Mouse (Mus musculus) gastrocnemius, adult 18-20 months (tissue): ENCODE data around the gene Ccdc187. TPM values are rescaled to one million over a fixed set of nuclear protein-coding genes. Genes with fewer than 3 reads are reported as not detected.

Experiments used
- DNase-seq: peaks from one replicate; pipeline ENCODE4 v3.0.0; 2021; ENCODE audit warnings: low spot score
- total RNA-seq, 2 experiments: library from RNA; stranded (reverse); gene quantifications; 2 replicates each; pipeline ENCODE4 v1.2.3; 2021

The Ccdc187 gene
- total RNA-seq, 2 experiments from 2014 or later: not detected

DNA sequence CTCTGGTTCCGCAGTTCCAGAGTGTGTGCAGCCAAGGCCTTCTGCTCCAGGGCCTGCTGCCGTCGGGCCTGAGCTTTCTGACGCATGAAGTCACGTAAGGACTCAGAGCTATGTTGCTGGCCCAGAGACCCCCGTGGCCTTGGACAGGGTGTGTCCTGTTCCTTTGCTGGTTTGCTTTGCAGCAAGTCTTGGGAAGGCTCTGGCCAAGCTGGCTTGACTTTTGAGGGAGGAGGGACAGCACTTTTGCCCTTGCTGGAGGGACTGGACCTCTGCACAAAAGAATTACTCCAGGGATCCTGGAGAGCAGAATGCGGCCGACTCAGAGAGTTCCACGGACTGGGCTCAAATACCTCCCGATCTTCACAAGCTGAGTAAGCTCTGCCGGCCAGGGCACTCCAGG lies 13.8 kb downstream of the Ccdc187 start:
- DNase-seq: no peak

- DNase-seq: no peak
These were observed 14.6 kb downstream of the Ccdc187 start for GRCm38 (mm10) chr2:26279712-26280111.

DNA sequence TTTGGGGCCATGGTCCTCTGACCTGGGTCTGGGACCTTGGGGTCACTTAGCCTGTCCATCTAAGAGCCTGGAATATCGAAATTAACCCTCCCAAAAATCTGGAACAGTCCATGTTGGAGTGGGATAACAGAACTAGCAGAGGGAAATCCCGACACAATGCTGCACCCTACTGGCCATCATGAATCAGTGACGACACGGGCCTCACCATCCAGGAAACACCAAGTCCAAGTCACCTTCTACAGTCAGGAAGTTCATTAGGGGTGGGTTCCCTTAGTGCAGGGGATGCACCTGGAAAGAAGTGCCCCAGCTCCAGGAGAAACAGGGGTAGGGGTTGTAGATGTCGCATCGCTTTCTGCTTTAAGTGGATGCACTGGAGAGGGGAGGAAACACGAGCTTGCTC lies 20.7 kb downstream of the Ccdc187 start:
- DNase-seq: peak; percentile 48

GRCm38 (mm10) chr2:26268216-26268615 lies 26.1 kb downstream of the Ccdc187 start:
- no peak for DNase-seq

DNA sequence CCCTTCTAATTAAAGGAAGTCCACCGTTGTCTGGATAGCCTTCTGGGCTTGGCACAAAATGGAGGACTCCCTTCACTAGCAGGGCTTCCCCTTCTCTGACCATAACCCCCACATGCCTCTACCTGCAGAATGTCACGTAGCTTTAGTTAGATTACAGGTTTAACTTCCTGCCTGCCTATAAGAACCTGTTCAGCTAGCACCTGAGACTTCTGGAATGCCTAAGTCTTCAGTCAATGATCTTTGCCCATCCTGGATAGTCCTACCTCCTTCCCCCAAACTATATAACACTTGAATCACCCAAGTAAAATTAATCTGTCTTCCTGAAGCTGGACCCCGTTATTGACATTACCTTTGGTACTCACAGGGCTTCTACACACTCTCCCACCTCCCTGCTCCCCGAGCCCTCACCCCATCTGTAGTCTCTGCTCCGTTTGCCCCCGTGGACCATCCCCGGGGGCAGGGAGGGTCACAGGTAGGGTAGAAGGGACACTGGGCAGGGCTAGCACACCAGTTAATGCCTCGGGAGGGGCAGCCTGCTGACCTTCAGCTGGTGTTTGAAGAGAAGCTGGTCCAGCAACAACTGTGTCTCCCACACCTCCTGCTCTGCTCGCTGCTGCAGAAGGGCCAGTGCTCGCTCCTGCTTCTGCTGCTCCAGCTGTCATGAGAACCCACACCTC lies 28.2 kb downstream of the Ccdc187 start:
- no peak for DNase-seq

DNA sequence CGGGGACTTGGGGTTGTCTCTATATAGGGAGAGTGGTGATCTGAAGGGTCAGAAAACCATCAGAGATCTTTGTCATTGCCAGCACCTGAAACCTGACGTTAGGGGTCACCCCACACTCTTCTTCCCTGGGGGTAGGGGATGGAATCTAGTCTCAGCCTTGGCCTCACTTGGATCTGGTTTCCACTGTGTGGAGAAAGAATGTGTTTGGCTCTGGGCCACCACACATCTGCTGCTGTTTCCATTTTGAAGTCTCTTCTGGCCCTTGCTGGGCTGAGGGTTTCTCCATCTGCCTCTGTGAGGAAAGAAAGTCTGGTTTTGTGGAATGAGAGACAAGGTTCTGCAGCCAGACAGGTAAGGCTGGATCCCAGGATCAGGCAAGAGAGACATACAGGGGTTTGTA lies 29.3 kb downstream of the Ccdc187 start:
- DNase-seq: no peak

DNA sequence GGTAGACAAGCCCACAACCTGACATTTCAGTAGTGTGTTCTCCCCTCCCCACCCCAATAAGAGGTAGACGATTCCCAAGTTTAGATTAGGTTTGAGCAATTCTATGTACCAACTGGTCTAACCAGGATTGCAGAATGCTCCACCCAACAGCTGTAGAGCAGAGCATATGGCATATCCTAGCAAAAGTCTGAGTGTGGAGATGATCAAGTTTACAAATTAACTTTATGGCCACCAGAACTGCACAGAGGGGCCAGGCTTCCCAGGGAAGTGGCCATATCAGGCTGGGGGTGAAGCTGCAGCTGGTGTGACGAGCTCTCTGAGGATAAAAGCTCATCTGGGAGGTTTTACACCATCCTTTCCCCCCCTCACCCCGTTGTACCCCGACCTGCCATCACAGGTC lies 29.7 kb downstream of the Ccdc187 start:
- DNase-seq: no peak

DNA sequence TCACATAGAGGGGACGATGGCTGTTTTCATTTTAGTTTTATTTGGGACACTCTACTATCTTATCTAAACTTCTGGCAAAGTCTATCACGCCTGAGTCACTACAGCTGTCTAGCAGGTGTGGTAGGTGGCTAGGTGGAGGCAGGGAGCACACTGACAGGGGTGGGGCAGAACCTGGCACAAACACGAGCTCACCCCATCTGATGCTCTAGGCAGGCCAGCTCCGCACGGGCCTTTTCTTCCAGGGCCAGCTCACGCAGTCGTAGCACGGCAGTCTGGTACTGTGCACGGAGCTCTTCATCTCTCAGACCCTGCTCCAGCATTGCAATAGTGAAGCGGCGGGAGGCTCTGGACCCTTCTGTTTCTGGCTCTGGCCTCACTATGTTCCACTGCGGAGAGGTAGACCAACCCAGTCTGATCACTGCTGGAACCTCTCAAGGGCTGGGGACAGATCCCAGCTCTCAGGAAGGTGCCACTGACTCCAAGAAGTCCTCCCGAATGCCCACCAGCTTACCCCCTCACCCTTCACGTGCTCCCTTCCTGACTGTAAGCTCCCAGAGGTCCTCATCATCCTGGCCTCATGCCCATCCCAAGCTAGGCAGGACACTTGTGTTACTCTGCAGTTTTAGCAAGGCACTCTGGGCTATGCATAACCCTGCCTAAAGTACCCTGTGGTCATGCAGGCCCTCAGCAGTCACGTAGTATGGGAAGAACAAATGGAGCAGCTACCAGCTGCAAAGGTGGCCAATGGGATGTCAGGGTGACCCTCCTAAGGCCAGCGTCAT lies 36.9 kb downstream of the Ccdc187 start:
- DNase-seq: no peak

DNA sequence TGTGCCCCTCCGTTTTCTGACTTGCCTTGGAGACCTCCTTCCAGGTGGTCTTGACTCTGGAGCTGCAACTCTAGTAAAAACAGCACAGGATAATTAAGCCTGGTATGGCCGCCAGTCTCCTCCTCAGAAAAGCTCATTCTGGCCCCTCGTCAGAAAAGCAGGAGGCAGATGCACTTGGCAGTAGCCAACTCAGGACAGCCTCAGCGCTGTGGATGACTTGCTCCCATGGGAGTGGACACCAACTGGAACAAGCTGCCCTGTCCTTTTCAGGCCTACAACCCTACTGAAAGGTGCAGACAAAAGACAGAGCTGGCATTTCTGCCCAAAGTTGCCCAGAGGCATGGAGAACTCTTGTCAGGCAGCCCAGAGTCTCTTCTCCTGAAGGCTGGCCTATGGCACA lies 39.5 kb downstream of the Ccdc187 start:
- no peak for DNase-seq

GRCm38 (mm10) chr2:26252514-26253206 lies 41.7 kb downstream of the Ccdc187 start:
- no peak for DNase-seq

- peak; percentile 13 for DNase-seq
These were observed 46.8 kb downstream of the Ccdc187 start for GRCm38 (mm10) chr2:26247531-26247930.

DNA sequence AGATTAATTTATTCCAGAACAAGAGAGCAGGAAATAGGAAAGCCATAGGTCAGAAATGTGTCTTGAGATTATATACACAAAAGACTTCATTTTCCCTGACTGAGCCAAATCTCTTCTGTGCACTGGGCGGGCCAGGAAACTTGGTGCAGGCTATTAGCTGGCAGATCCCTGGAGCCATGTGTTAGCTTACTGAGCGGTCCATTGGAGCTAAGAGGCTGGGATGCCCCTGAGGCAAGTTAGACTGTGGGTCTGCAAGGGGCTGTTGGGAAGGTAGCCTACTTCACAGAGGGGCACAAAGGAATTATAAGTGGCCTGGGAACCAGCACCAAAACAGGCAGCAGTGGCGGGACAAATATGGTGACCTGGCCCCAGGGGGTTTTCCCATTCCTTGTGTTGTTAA lies 53.5 kb downstream of the Ccdc187 start:
- DNase-seq: no peak

DNA sequence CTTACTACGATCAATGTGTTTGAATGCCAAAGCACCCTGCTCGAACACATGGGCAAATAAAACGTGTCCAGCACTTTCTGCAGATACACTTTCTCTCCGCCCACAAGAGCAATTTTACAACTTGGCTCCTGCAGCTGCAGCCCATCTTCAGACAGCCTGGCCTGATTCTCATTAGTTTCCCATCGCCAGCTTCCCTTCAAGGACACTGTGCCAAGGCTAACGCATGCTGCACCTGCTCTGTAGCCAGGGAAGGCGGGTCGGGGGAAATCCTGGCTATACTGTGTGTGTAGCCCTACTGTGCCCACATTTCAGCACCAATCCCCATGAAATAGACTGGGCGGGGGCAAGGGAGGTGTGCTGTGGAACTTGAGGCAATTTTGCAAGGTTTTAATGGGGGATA lies 54.0 kb downstream of the Ccdc187 start:
- DNase-seq: no peak

GRCm38 (mm10) chr2:26237290-26237782 lies 57.0 kb downstream of the Ccdc187 start, which contains the start of gene Qsox2:
Qsox2 (minus strand) TSS chr2:26237525.
- peak; percentile 95 for DNase-seq

GRCm38 (mm10) chr2:26236681-26237289 lies 57.6 kb downstream of the Ccdc187 start:
- no peak for DNase-seq

DNA sequence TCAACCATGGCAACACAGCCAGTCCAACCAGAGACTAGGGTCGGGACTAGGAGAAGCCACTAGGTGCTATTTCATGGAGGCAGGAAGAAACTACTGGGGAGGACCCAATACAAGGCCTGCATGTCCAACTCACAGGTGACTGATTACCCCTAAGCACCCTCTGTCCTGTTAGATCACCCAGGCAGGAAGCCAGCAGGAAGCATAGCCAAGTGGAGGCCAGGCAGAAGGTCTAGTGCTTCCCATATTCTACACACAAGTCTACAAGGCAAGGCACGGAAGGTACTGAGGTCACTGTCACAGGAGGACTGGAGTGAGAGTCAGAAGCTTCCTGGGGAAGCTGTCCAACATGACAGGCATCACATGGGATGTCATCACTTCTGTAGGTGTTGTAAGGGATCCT lies 59.6 kb downstream of the Ccdc187 start:
- DNase-seq: no peak

GRCm38 (mm10) chr2:26234253-26234652 lies 60.1 kb downstream of the Ccdc187 start:
- DNase-seq: no peak

DNA sequence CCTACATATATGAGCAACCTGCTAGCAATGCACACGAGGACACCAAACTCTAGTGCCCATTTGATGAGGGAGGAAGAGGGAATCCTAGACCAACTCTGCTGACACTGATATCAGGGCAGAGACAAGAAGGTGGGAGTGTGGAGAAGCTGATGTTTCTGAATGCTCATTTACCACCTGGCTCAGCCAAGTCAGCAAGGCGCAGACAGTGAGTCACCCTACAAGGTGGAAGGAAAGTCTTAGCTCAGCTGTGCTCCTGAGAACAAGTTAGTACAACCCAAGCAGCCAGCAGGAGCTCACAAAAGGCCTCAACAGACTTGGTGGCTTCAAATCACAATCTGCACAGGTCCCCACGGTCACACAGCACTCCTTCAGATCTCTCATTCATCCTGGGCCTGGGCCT lies 63.0 kb downstream of the Ccdc187 start:
- DNase-seq: no peak

DNA sequence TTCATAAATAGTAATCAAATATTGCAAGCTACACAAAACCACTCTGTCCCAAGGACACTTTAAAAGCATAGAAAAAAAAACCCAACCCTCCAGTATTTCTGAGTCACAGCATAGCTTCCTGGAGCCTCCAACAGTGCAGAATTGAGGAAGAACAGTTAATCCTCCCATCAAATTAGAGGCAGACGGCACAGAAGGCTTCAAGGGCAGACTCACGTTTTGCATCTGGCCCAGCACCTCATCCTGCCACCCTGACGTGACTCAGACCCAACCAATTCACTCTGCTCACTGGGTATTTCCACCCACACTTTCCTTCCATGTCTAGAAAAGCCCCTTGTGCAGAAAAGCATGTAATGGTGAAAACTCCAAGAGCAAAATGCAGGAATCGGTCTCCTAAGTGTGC lies 64.1 kb downstream of the Ccdc187 start:
- no peak for DNase-seq

GRCm38 (mm10) chr2:26227788-26228187 lies 66.6 kb downstream of the Ccdc187 start:
- peak; percentile 46 for DNase-seq

DNA sequence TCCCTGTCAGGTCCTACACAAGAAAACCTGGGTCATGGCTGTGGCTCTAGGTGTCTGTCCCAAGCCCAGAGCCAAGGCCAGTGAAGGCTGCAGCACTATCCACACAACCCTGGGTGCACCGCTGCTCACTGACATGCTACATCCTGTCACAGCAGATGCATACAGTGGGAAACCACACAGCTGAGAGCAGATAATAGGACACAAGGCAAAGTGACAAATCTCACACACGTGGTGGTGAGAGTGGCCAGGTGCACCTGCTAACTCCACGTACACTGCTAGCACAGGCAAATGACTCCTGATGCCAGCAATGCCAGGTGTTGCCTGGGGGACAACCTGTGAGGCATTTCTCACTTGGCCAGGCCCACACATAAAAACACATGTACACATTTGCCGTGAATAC lies 69.1 kb downstream of the Ccdc187 start:
- DNase-seq: no peak

DNA sequence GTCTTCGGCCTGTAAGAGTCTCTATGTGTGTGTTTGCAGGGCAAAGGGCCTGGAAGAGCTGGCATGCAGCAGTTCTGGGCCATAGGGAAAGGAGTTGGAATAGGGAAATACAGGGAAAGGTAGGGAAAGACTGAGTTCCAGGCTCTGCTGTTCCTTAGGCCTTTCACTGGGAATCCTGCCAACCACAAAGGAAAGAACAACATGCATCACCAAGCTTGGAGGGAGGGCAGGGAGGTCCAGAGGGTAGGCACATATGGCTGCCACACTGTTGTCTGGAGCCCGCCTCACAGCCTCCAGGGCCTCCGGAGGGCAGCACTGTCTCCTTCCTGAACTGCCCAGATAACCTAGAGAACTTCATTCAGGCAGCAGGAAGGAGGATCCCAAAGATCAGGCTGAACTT lies 70.4 kb downstream of the Ccdc187 start:
- DNase-seq: no peak
